Mouse (Mus musculus): ENCODE results near the gene Mtrr.

- TF ChIP-seq CTCF (IDR thresholded peaks at IDR 0.05; ENCODE audit: control insufficient read depth, insufficient read depth, insufficient replicate concordance, low read depth, low read length) (no peak), POLR2A (IDR thresholded peaks at IDR 0.05; ENCODE audit: control insufficient read depth, low read depth, low read length) (no peak; the same call in 1 of the 2 replicates)
Observed at GRCm38 (mm10) chr13:68605689-68606126, 23.8 kb upstream of the Mtrr start.

All from testis, adult 2 months (tissue).